Mouse (Mus musculus) testis, adult 10 weeks (tissue): ENCODE results near the gene Vmn2r73. TPM values are rescaled to one million over a fixed set of nuclear protein-coding genes. Genes with fewer than 3 reads are reported as not detected.

Source experiments
- polyA plus RNA-seq: library from polyadenylated mRNA; stranded (reverse); fragments of 350-450 nt; fragmentation: Illumina TruSeq; extraction: RNeasy Lipid Tissue Mini Kit (QIAGEN cat#74804); gene quantifications from one replicate; pipeline ENCODE4 v1.2.3, GENCODE M21; 2014; ENCODE audit warnings: low read depth, low replicate concordance

Gene Vmn2r73
- not detected for polyA plus RNA-seq

GRCm38 (mm10) chr7:85876166-85876565, at the start of gene Vmn2r73:
Gene Vmn2r73 (minus strand): TSS chr7:85876266.

Other genes with a start within 250 kb of the Vmn2r73 start
- not detected for gene Vmn2r72, start 121.2 kb downstream of the Vmn2r73 start, polyA plus RNA-seq
- not detected for gene Vmn2r74, start 85.4 kb upstream of the Vmn2r73 start, polyA plus RNA-seq